Mouse (Mus musculus): ENCODE measurements around the gene Gm2897. TPM values are rescaled to one million over a fixed set of nuclear protein-coding genes. Genes with fewer than 3 reads are reported as not detected.
"Not testable (repeated sequence)": the region's sequence is repeated elsewhere in the genome, so short reads cannot be mapped to it uniquely, and the experiment has no call there.

Gene Gm2897
- under 1 TPM; 0.59 to 0.99 TPM for total RNA-seq (2021)
- long read RNA-seq, experiment 1: 0 reads
- long read RNA-seq, experiment 2: 0 reads

GRCm38 (mm10) chr14:3048727-3049512, at the start of gene Gm2897:
TSS of gene Gm2897 (plus strand) at chr14:3049285.
- not testable (repeated sequence) for DNase-seq (ENCODE audit: low spot score in 2 of 2)

DNA sequence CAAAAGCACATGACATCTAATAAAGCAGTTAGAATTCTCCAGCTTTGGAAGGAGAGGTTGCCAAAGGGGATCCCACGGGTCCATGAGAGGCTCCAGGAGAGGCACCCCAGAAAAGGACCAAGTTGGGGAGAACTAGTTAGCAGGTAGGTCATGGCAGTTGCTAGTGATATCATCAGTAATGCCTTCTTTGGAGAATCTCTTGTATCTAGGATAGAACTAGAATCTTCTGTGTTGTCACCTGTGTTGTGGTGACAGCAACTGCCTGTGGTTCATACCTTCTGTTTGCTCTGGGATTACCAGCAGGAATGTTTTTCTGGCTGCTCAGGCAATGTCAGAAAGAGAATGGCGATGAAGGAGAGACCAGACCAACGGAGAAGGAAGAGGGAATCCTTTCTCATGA, 19.4 kb upstream of the Gm2897 start, which contains the start of gene Gm2888:
Gm2888 (plus strand) TSS at position 301 of the 400 bp plus-strand sequence.
- DNase-seq (ENCODE audit: low spot score in 2 of 2): not testable (repeated sequence)

- DNase-seq (ENCODE audit: low spot score in 2 of 2): not testable (repeated sequence)
Measured at GRCm38 (mm10) chr14:3049513-3049800, 372 bp downstream of the Gm2897 start.

GRCm38 (mm10) chr14:3050087-3050486, 1.0 kb downstream of the Gm2897 start:
- DNase-seq (ENCODE audit: low spot score in 2 of 2): not testable (repeated sequence)

GRCm38 (mm10) chr14:3116051-3116450, 67.0 kb downstream of the Gm2897 start:
- not testable (repeated sequence) for DNase-seq (ENCODE audit: low spot score in 2 of 2)

Other genes with a start within 250 kb of the Gm2897 start
- gene Gm2888, start 19.3 kb upstream of the Gm2897 start, total RNA-seq (2021): not detected
- gene Gm10340, start 84.7 kb downstream of the Gm2897 start, total RNA-seq (2021): not detected
- gene Gm5795, start 139.0 kb downstream of the Gm2897 start, total RNA-seq (2021): not detected
- 1 to 10 TPM; 1.1 to 1.6 TPM for gene D830030K20Rik, start 159.2 kb downstream of the Gm2897 start, total RNA-seq (2021)